Mouse (Mus musculus) cerebellum, adult 11-12 months (tissue): ENCODE data around the gene Slit2.

Experiments
- DNase-seq: peaks from one replicate; pipeline ENCODE4 v3.0.0; 2022

Slit2 gene

GRCm38 (mm10) chr5:48058612-48059011 is 75.7 kb downstream of the Slit2 start:
- no peak for DNase-seq

- DNase-seq: no peak
Measured at GRCm38 (mm10) chr5:48060715-48061114, 77.8 kb downstream of the Slit2 start.

GRCm38 (mm10) chr5:48078730-48079129 is 95.8 kb downstream of the Slit2 start:
- no peak for DNase-seq

GRCm38 (mm10) chr5:48081223-48081881 is 98.4 kb downstream of the Slit2 start:
- DNase-seq: no peak

GRCm38 (mm10) chr5:48113400-48113799 is 130.5 kb downstream of the Slit2 start:
- DNase-seq: no peak

GRCm38 (mm10) chr5:48114969-48115537 is 132.1 kb downstream of the Slit2 start:
- no peak for DNase-seq

GRCm38 (mm10) chr5:48122651-48123050 is 139.7 kb downstream of the Slit2 start:
- no peak for DNase-seq

- no peak for DNase-seq
Measured at GRCm38 (mm10) chr5:48125770-48126423, 143.0 kb downstream of the Slit2 start.

GRCm38 (mm10) chr5:48129981-48130380 is 147.0 kb downstream of the Slit2 start:
- no peak for DNase-seq

GRCm38 (mm10) chr5:48136571-48136970 is 153.6 kb downstream of the Slit2 start:
- DNase-seq: no peak

- DNase-seq: no peak
Measured at GRCm38 (mm10) chr5:48138849-48139487, 156.0 kb downstream of the Slit2 start.

GRCm38 (mm10) chr5:48139488-48139862 is 156.5 kb downstream of the Slit2 start:
- no peak for DNase-seq

- no peak for DNase-seq
Measured at GRCm38 (mm10) chr5:48146082-48146481, 163.1 kb downstream of the Slit2 start.

GRCm38 (mm10) chr5:48160829-48161228 is 177.9 kb downstream of the Slit2 start:
- no peak for DNase-seq

- DNase-seq: no peak
Measured at GRCm38 (mm10) chr5:48181646-48182302, 198.8 kb downstream of the Slit2 start.

- no peak for DNase-seq
Measured at GRCm38 (mm10) chr5:48184358-48184757, 201.4 kb downstream of the Slit2 start.

- no peak for DNase-seq
Measured at GRCm38 (mm10) chr5:48187819-48188218, 204.9 kb downstream of the Slit2 start.

GRCm38 (mm10) chr5:48199380-48199779 is 216.4 kb downstream of the Slit2 start:
- no peak for DNase-seq

GRCm38 (mm10) chr5:48215248-48215647 is 232.3 kb downstream of the Slit2 start:
- DNase-seq: no peak

- no peak for DNase-seq
Measured at GRCm38 (mm10) chr5:48219624-48220155, 236.8 kb downstream of the Slit2 start.

GRCm38 (mm10) chr5:48225500-48225899 is 242.6 kb downstream of the Slit2 start:
- no peak for DNase-seq

GRCm38 (mm10) chr5:48230430-48231080 is 247.6 kb downstream of the Slit2 start:
- DNase-seq: no peak

- DNase-seq: no peak
Measured at GRCm38 (mm10) chr5:48234728-48235127, 251.8 kb downstream of the Slit2 start.
